Mouse (Mus musculus) liver, embryonic 15.5 days (tissue): ENCODE data around the gene Fgfr2. TPM values are rescaled to one million over a fixed set of nuclear protein-coding genes. Genes with fewer than 3 reads are reported as not detected.

Experiments
- ATAC-seq: fragments of 200-750 bp; cut with Nextera tagmentation; 2 replicates; pipeline ENCODE4 v1.8.0; 2017; ENCODE audit warnings: moderate number of reproducible peaks, mild to moderate bottlenecking, moderate library complexity; ENCODE audit not compliant: insufficient read depth
- H3K27ac ChIP-seq: fragments of 300-500 bp; sonication (generic); replicated peaks from 2 replicates; pipeline ENCODE4 v1.5.1; 2015; ENCODE audit warnings: mild to moderate bottlenecking, inconsistent platforms
- H3K27me3 ChIP-seq: fragments of 300-500 bp; sonication (generic); 2 replicates; pipeline ENCODE4 v1.6.1; 2015; ENCODE audit warnings: mild to moderate bottlenecking, inconsistent platforms
- H3K36me3 ChIP-seq: fragments of 300-500 bp; sonication (generic); replicated peaks from 2 replicates; pipeline ENCODE4 v1.6.1; 2015; ENCODE audit warnings: moderate library complexity, mild to moderate bottlenecking, inconsistent platforms
- H3K4me1 ChIP-seq: fragments of 300-500 bp; sonication (generic); replicated peaks from 2 replicates; pipeline ENCODE4 v1.6.1; 2015; ENCODE audit warnings: inconsistent platforms
- H3K4me2 ChIP-seq: fragments of 300-500 bp; sonication (generic); 2 replicates; pipeline ENCODE4 v1.6.1; 2015; ENCODE audit warnings: moderate library complexity, mild to moderate bottlenecking, inconsistent platforms
- H3K4me3 ChIP-seq: fragments of 300-500 bp; sonication (generic); replicated peaks from 2 replicates; pipeline ENCODE4 v1.5.1; 2015; ENCODE audit warnings: mild to moderate bottlenecking, inconsistent platforms
- H3K9ac ChIP-seq: fragments of 300-500 bp; sonication (generic); 2 replicates; pipeline ENCODE4 v1.6.1; 2015; ENCODE audit warnings: moderate library complexity, mild to moderate bottlenecking, inconsistent platforms
- H3K9me3 ChIP-seq: fragments of 300-500 bp; sonication (generic); replicated peaks from 2 replicates; pipeline ENCODE4 v1.6.1; 2016; ENCODE audit warnings: inconsistent platforms
- WGBS: fragments of 180-500 bp; shearing (Covaris S2); methylation state at CpG from one replicate; pipeline ENCODE4 v1.1.7; 2015; ENCODE audit warnings: mixed read lengths; ENCODE audit not compliant: insufficient replicate concordance; 5-methylcytosine and 5-hydroxymethylcytosine counted together
- polyA plus RNA-seq: library from polyadenylated mRNA; unstranded; fragments of >200 nt; fragmentation: Nextera tagmentation; extraction: Ambion mirVana; gene quantifications from 2 replicates; pipeline ENCODE4 v1.2.1, GENCODE M21; 2015

Gene Fgfr2
- polyA plus RNA-seq, 1 experiment from 2014 or later, result 10.5 TPM

DNA sequence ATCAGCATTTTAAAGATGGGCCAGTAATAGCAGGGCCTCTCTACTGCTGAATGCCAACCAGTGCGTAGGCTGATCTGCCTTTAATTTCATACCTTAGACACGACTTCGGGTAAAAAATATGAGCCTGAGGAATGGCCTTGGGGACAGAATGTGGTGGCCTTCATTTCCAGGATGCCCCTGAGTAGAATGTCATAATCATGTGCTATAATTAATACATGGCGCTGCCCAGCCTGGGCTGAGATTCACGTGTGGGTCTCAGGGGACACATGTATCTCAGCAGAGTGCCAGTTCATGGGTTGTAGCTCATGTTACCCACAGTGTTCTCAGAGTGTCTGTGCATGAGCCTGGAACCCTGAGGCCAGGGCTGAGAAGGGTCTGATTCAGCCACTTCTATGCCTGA is 1296.3 kb downstream of the Fgfr2 start:
- no peak overlapping the region for H3K4me2 ChIP-seq
- no peaks in the 10 kb centered on the region for H3K9me3 ChIP-seq
- no peaks in the 10 kb centered on the region for H3K36me3 ChIP-seq
- 72% methylated on average over 5 of the region's 5 CpGs for WGBS
- H3K27ac ChIP-seq, result no peak overlapping the region
- ATAC-seq, result no peak
- H3K4me1 ChIP-seq, result no peaks in the 10 kb centered on the region
- no peaks in the 10 kb centered on the region for H3K27me3 ChIP-seq
- H3K4me3 ChIP-seq, result no peak overlapping the region
- no peak overlapping the region for H3K9ac ChIP-seq

DNA sequence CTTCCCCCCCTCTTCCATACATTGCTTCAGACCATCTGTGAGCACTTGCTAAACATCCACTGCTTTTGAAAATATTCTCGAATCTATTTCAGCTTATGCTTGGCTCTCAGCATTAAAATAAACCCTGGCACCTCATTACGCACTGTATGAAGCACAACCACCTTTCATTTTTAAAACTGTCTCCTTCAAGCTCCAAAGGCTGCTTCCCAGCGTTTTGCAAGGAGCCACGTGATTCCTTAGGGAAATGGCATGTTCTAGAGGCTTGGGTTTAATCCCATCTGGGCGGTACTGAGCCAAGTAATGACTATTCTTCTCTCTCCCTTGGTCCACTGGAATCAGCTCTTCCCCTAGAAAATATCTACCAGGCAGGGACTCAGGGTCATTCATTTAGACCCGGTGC is 1305.2 kb downstream of the Fgfr2 start:
- WGBS, result 55% methylated on average over 6 of the region's 6 CpGs
- Histone ChIP-seq H3K9me3 (no peaks in the 10 kb centered on the region), H3K27me3 (no peaks in the 10 kb centered on the region), H3K4me1 (no peaks in the 10 kb centered on the region), H3K36me3 (no peaks in the 10 kb centered on the region), H3K9ac (no peak overlapping the region), H3K4me3 (no peak overlapping the region), H3K4me2 (no peak overlapping the region), H3K27ac (no peak overlapping the region)
- no peak for ATAC-seq

DNA sequence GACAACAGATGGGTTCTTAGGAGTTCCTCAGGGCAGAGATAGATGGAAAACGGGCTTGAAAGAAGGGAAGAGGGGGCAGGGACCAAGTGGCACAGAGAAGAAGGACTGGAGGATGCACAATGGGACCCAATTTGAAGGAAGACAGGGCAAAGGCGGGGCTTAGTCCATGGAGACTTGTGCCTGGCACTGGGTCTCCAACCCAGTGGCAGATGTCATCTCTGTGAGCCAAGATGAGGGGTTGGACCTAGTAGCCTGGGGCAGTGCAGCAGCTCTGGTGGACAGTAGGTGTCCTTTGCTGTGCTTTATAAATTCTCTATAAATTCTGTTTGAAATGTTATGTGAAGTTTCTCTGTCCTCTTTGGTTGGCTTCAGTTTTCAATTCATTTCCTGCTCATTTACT is 1306.5 kb downstream of the Fgfr2 start:
- no peak for ATAC-seq
- WGBS, result 38% methylated on average over 2 of the region's 2 CpGs

DNA sequence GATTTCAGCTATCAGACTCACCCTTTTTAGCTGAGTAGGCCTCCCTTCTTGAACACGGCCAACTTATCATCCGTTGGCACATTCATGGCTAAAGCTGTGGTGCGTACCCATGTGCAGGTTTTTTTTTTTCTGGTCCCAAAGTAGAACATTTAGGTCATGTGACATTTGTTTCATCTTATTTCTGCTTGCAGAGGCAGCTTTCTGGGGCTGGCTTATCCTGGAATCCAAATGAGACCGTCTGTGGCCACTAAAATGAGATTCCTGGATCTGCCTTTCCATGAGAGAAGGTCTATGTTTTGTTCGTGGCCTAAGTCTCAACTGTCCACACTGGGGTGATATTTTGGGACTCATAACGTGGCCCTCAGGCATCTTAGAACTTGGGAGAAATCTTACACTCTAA is 1311.0 kb downstream of the Fgfr2 start:
- no peak overlapping the region for H3K27ac ChIP-seq

More for the DNA sequence above, 1306.5 kb downstream of the Fgfr2 start:
- Histone ChIP-seq H3K4me3 (no peak overlapping the region), H3K36me3 (no peaks in the 10 kb centered on the region), H3K4me2 (no peak overlapping the region), H3K9me3 (no peaks in the 10 kb centered on the region), H3K4me1 (no peaks in the 10 kb centered on the region), H3K9ac (no peak overlapping the region), H3K27me3 (no peaks in the 10 kb centered on the region), H3K27ac (no peak overlapping the region)

DNA sequence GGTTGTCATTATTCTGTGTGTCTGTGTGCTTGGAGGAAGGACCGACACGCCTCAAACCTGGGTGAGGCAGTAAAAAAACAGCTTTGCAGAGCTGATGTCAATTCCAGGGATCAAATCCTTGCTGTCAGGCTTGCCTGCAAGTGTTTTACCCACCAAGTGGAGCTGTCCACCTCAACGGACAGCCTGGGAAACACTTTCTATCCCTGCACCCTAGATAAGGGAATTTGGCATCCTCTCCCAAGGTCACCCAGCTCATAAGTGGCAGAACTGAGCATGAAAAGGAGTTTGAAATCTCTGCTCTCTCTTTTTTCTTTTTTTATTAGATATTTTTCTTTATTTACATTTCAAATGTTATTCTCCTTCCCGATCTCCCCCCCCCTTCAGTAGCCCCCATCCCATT is 1312.2 kb downstream of the Fgfr2 start:
- Histone ChIP-seq H3K27me3 (no peaks in the 10 kb centered on the region), H3K27ac (no peak overlapping the region), H3K4me3 (no peak overlapping the region), H3K9me3 (no peaks in the 10 kb centered on the region), H3K36me3 (no peaks in the 10 kb centered on the region), H3K4me2 (no peak overlapping the region), H3K4me1 (no peaks in the 10 kb centered on the region), H3K9ac (no peak overlapping the region)
- 44% methylated on average over 4 of the region's 4 CpGs for WGBS
- ATAC-seq, result no peak

More for the DNA sequence above, 1311.0 kb downstream of the Fgfr2 start:
- no peaks in the 10 kb centered on the region for H3K4me1 ChIP-seq
- no peak overlapping the region for H3K4me3 ChIP-seq
- H3K9ac ChIP-seq, result no peak overlapping the region
- H3K4me2 ChIP-seq, result no peak overlapping the region
- no peaks in the 10 kb centered on the region for H3K9me3 ChIP-seq
- no peaks in the 10 kb centered on the region for H3K27me3 ChIP-seq
- no peak for ATAC-seq
- 60% methylated on average over 6 of the region's 6 CpGs for WGBS
- H3K36me3 ChIP-seq, result no peaks in the 10 kb centered on the region

DNA sequence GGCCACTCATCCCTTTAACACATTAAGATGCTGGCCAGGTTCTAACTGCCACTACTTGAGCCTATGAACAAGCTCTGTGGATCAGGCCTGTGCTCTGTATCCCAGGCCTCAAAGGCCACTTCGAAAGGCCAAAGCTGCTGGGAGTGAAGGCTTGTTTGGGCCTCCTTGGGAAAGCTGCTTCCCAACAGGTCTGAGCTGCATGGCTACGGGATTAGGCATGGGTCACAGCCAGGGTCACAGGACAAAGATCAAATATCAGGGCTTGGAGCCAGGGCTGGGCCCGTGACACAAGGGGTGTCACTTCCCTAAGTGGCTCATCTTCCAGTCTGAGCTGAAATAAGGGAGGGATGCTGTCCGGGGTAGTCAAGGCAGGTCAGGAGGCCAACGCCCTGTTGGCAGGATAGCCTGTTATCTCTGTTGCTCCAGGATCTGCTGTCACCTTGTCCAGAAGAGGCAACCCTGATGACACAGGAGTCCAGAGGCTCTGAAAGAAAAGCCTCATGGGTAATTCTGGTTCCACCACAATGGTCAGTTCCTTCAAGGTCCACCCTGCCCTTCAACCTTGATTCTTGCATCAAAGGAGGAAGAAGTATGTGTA is 1313.5 kb downstream of the Fgfr2 start:
- Histone ChIP-seq H3K4me2 (no peak overlapping the region), H3K9me3 (no peaks in the 10 kb centered on the region), H3K27me3 (no peaks in the 10 kb centered on the region), H3K4me3 (no peak overlapping the region), H3K27ac (no peak overlapping the region), H3K9ac (no peak overlapping the region), H3K36me3 (no peaks in the 10 kb centered on the region), H3K4me1 (no peaks in the 10 kb centered on the region)
- ATAC-seq, result no peak; the same call in 1 of the 2 replicates
- 40% methylated on average over 5 of the region's 5 CpGs for WGBS

DNA sequence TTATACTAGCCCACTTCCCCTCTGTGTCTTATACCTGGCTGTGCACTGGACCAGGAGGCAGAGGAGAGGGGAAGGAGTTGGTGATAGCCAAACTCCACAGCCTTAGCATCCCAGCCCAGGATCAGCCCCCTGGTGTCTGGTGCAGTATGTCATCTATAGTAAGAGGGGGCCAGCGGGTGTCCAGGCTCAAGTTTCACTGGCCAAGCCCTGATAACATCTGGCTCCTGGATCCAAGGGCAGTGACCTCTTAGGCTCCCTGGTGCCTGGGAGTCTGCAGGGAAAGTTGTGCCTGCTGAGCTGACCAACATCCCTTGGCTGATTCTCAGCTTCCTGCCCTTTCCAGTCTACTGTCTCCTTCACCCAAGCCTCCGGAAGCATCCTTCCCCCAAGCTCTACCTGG is 1315.9 kb downstream of the Fgfr2 start:
- no peaks in the 10 kb centered on the region for H3K27me3 ChIP-seq
- 33% methylated on average over 2 of the region's 2 CpGs for WGBS
- H3K4me2 ChIP-seq, result no peak overlapping the region
- H3K4me3 ChIP-seq, result no peak overlapping the region
- ATAC-seq, result no peak
- H3K36me3 ChIP-seq, result no peaks in the 10 kb centered on the region
- H3K9me3 ChIP-seq, result no peaks in the 10 kb centered on the region
- H3K4me1 ChIP-seq, result no peaks in the 10 kb centered on the region
- no peak overlapping the region for H3K27ac ChIP-seq
- no peak overlapping the region for H3K9ac ChIP-seq

DNA sequence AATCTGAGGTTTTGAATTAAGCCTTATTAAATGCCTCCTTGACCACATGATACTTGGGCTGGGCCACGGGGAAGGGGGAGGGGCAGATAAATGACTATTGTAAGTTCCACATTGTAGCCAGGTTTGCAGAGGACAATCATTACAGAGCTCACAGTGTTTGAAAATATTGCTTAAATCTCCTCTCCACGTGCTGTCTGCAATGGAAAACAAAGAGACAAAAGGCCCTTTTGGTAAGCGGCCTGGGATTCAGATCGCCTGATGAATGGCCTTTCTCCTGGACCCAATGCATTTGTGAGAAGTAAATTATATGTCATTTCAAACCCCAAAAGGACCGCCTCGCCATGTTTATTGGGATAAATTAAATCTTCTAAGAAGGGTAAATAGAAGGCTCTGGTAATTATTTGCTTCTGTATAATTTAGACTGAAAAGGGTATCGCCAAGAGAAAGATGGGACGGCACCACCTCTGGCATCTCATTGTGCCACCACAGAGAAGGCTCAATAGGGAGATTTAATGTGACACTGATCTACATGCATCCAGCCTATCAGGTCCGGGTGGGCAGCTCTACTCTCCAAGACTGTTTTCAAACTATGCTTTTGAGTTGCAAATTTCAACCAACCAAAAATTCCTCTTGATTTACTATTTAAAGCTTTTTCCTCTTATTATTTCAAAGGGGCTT is 1317.5 kb downstream of the Fgfr2 start:
- no peak overlapping the region for H3K9ac ChIP-seq
- no peaks in the 10 kb centered on the region; the same call in 1 of the 2 replicates for H3K27me3 ChIP-seq
- H3K9me3 ChIP-seq, result no peaks in the 10 kb centered on the region
- H3K4me3 ChIP-seq, result no peak overlapping the region
- H3K4me1 ChIP-seq, result no peaks in the 10 kb centered on the region
- H3K27ac ChIP-seq, result no peak overlapping the region
- WGBS, result 60% methylated on average over 9 of the region's 9 CpGs
- no peak for ATAC-seq
- no peak overlapping the region for H3K4me2 ChIP-seq
- H3K36me3 ChIP-seq, result no peaks in the 10 kb centered on the region

DNA sequence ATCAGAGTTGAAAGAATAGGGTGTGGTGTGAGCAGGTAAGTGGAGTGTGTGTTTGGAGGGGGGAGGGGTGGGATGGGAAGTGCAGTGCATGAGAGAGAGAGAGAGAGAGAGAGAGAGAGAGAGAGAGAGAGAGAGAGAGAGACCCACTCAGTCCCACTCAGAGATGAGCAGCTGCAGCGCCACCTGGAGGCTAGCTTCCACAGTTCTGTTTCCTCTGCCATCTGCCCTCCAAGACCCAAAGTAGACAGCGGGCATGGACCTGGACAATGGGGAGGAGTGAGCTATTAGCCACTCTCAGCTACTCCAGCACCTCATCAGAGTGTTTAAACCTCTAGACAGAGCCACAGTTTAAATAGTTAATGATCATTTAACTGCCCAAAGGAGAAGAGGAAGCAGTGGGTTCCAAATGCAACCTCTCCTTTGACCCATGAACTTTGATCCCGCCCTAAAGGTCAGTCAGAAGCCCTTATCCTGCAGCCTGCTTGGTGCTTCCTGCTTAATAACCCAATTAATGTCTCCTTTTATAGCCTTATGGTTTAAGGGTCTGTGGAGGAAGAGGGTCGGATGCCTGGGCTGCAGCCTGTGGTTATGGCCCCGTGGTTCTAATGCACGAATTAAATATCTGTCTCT is 1322.6 kb downstream of the Fgfr2 start:
- 25% methylated on average over 6 of the region's 6 CpGs for WGBS
- Histone ChIP-seq H3K9ac (no peak overlapping the region), H3K27me3 (no peaks in the 10 kb centered on the region; the same call in 1 of the 2 replicates), H3K4me2 (no peak overlapping the region), H3K27ac (no peak overlapping the region), H3K4me1 (no peaks in the 10 kb centered on the region), H3K4me3 (no peak overlapping the region), H3K9me3 (no peaks in the 10 kb centered on the region), H3K36me3 (no peaks in the 10 kb centered on the region)
- no peak for ATAC-seq

DNA sequence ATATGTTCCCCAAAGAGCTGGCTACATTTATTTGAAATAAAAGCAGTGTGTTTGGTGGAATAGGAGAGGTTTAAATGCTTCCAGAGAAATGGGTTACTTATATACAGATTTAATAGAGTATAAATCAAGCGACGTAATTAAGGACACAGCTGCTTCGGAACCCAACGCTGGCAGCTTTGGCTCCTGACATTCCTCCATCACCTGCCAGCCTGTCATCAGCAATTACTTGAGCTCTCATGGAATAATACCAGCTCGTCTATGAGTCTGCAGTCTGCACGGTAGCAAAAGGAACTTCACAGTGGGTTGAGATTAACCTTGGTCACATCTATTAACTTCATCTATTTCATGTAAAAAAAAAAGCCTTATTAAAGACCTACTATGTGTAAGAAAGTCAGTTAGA is 1326.0 kb downstream of the Fgfr2 start:
- 56% methylated on average over 6 of the region's 6 CpGs for WGBS
- H3K36me3 ChIP-seq, result no peaks in the 10 kb centered on the region

DNA sequence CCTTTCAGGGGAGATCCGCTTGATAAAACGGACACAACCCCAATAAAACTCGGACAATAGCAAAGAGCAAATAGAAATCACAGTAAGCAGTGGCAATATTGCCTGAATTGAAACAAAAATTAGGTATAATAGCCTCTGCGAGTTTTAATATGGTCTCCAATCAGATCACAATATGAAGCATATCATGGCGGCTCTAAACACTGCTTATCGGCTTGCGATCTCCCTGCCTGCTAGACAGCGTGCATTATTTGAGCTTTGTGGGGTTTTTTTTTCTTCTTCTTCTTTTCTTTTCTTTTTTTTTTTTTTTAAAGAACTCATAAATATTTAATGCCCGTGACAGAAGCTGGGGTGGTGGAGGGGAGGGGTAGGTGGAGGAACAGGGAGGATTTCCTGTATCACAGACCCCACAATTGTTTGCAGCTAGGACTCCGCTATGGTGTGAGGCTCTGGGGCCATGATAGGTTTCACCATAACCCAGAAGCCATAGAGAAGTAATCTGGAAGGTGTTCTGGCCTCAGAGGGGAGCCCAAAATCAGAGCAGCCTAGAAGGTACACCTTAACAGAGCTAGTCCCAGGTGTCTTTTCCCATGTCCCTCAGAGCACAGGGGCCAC is 1334.4 kb downstream of the Fgfr2 start:
- Histone ChIP-seq H3K4me1 (no peaks in the 10 kb centered on the region), H3K4me3 (no peak overlapping the region), H3K36me3 (no peaks in the 10 kb centered on the region), H3K4me2 (no peak overlapping the region), H3K9me3 (no peaks in the 10 kb centered on the region), H3K27ac (no peak overlapping the region), H3K9ac (no peak overlapping the region), H3K27me3 (no peaks in the 10 kb centered on the region)
- ATAC-seq, result no peak
- 62% methylated on average over 10 of the region's 10 CpGs for WGBS

More for the DNA sequence above, 1326.0 kb downstream of the Fgfr2 start:
- Histone ChIP-seq H3K4me3 (no peak overlapping the region), H3K27ac (no peak overlapping the region), H3K4me2 (no peak overlapping the region), H3K4me1 (no peaks in the 10 kb centered on the region), H3K9ac (no peak overlapping the region), H3K9me3 (no peaks in the 10 kb centered on the region), H3K27me3 (no peaks in the 10 kb centered on the region; the same call in 1 of the 2 replicates)
- no peak for ATAC-seq
